Mouse (Mus musculus) bone marrow, adult 2 months (tissue): ENCODE results near the gene Grb14. TPM values are rescaled to one million over a fixed set of nuclear protein-coding genes. Genes with fewer than 3 reads are reported as not detected.

Experiments used
- H3K27ac ChIP-seq: fragments of 200-500 bp; 2 replicates; pipeline ENCODE4 v1.5.1; 2012; ENCODE audit warnings: low read depth, mild to moderate bottlenecking, control low read depth, inconsistent platforms, low read length; ENCODE audit not compliant: control insufficient read depth, poor library complexity, insufficient read depth
- H3K4me1 ChIP-seq: fragments of 200-500 bp; 2 replicates; pipeline ENCODE4 v1.6.1; 2011; ENCODE audit warnings: low read length; ENCODE audit not compliant: control insufficient read depth, insufficient read depth
- H3K4me3 ChIP-seq: fragments of 200-500 bp; replicated peaks from 2 replicates; pipeline ENCODE3; 2011; ENCODE audit warnings: mild to moderate bottlenecking, low read depth, low read length, control low read depth; ENCODE audit not compliant: control insufficient read depth
- CTCF ChIP-seq: fragments of 200-500 bp; IDR thresholded peaks from 2 replicates; pipeline ENCODE4 v1.5.1; 2011; ENCODE audit warnings: low read length, control low read depth; ENCODE audit not compliant: control insufficient read depth, insufficient read depth
- POLR2A ChIP-seq: fragments of 200-500 bp; IDR thresholded peaks from 2 replicates; pipeline ENCODE4 v1.6.1; 2011; ENCODE audit warnings: low read depth, mild to moderate bottlenecking, control low read depth, low read length, borderline replicate concordance; ENCODE audit not compliant: control insufficient read depth
- WGBS: fragments of 180-500 bp; shearing (Covaris S2); methylation state at CpG from one replicate; pipeline ENCODE4 v1.1.7; 2018; 5-methylcytosine and 5-hydroxymethylcytosine counted together
- polyA plus RNA-seq: library from polyadenylated mRNA; stranded (reverse); fragments of >200 nt; gene quantifications from 2 replicates; pipeline ENCODE4 v1.2.4, GENCODE M21; 2011; ENCODE audit warnings: low replicate concordance; ENCODE audit not compliant: missing spikeins, insufficient read depth, insufficient read length

Gene Grb14
- polyA plus RNA-seq, result 3.3 TPM in 1 of 2 replicates, not detected in the other

GRCm38 (mm10) chr2:65024887-65025286 is at the start of gene Grb14:
Gene Grb14, minus strand, starts transcription at chr2:65024987.
- Histone ChIP-seq H3K27ac (no peak within 1 kb of the TSS), H3K4me3 (no peak within 1 kb of the TSS), H3K4me1 (no peaks in the 10 kb centered on the region)
- no peak for TF ChIP-seq CTCF
- TF ChIP-seq POLR2A, result no peak
- 76% methylated on average over 1 of the region's 1 CpGs for WGBS

- H3K27ac ChIP-seq, result no peak overlapping the region
- 81% methylated on average over 3 of the region's 3 CpGs for WGBS
- no peak overlapping the region for H3K4me3 ChIP-seq
- TF ChIP-seq CTCF, result no peak
- H3K4me1 ChIP-seq, result no peaks in the 10 kb centered on the region
Measured at GRCm38 (mm10) chr2:65072205-65072604, 47.4 kb upstream of the Grb14 start.

GRCm38 (mm10) chr2:65053764-65054163 is 29.0 kb upstream of the Grb14 start:
- 72% methylated on average over 2 of the region's 2 CpGs for WGBS
- H3K27ac ChIP-seq, result no peak overlapping the region

GRCm38 (mm10) chr2:65052191-65053012 is 27.6 kb upstream of the Grb14 start:
- H3K4me3 ChIP-seq, result no peak overlapping the region
- TF ChIP-seq POLR2A (no peak), CTCF (no peak)
- H3K27ac ChIP-seq, result no peak overlapping the region
- 86% methylated on average over 6 of the region's 6 CpGs for WGBS
- H3K4me1 ChIP-seq, result no peaks in the 10 kb centered on the region; the same call in 1 of the 2 replicates

More at GRCm38 (mm10) chr2:65053764-65054163, 29.0 kb upstream of the Grb14 start:
- Histone ChIP-seq H3K4me1 (no peaks in the 10 kb centered on the region; the same call in 1 of the 2 replicates), H3K4me3 (no peak overlapping the region)
- no peak for TF ChIP-seq CTCF
- TF ChIP-seq POLR2A, result no peak

- H3K4me3 ChIP-seq, result no peak overlapping the region
- H3K27ac ChIP-seq, result no peak overlapping the region
- no peaks in the 10 kb centered on the region; the same call in 1 of the 2 replicates for H3K4me1 ChIP-seq
- 77% methylated on average over 3 of the region's 3 CpGs for WGBS
- TF ChIP-seq CTCF (no peak), POLR2A (no peak)
Measured at GRCm38 (mm10) chr2:65050776-65051175, 26.0 kb upstream of the Grb14 start.

- TF ChIP-seq CTCF, result no peak
- no peak for TF ChIP-seq POLR2A
- H3K4me1 ChIP-seq, result no peaks in the 10 kb centered on the region; the same call in 1 of the 2 replicates
- 71% methylated on average over 6 of the region's 6 CpGs for WGBS
- H3K4me3 ChIP-seq, result no peak overlapping the region
- H3K27ac ChIP-seq, result no peak overlapping the region
Measured at GRCm38 (mm10) chr2:65048234-65049017, 23.6 kb upstream of the Grb14 start.

- Histone ChIP-seq H3K4me1 (no peaks in the 10 kb centered on the region), H3K4me3 (no peak overlapping the region), H3K27ac (no peak overlapping the region)
- TF ChIP-seq POLR2A, result no peak
- TF ChIP-seq CTCF, result no peak
- 65% methylated on average over 4 of the region's 4 CpGs for WGBS
Measured at GRCm38 (mm10) chr2:65038164-65038563, 13.4 kb upstream of the Grb14 start.

- WGBS, result 75% methylated on average over 8 of the region's 8 CpGs
- Histone ChIP-seq H3K27ac (no peak overlapping the region), H3K4me1 (no peaks in the 10 kb centered on the region), H3K4me3 (no peak overlapping the region)
- TF ChIP-seq POLR2A (no peak), CTCF (no peak)
Measured at GRCm38 (mm10) chr2:65037546-65037945, 12.8 kb upstream of the Grb14 start.
